Mouse (Mus musculus) stomach, postnatal 0 days (tissue): ENCODE data around the gene Smim24. TPM values are rescaled to one million over a fixed set of nuclear protein-coding genes. Genes with fewer than 3 reads are reported as not detected.

Source experiments
- ATAC-seq: fragments of 200-750 bp; cut with Nextera tagmentation; 2 replicates; pipeline ENCODE4 v1.8.0; 2017; ENCODE audit not compliant: low FRiP score, low TSS enrichment
- DNase-seq: peaks from one replicate; pipeline ENCODE4 v3.0.0-alpha.2; 2016; ENCODE audit warnings: low spot score
- H3K27ac ChIP-seq: fragments of 300-500 bp; sonication (generic); replicated peaks from 2 replicates; pipeline ENCODE4 v1.5.1; 2014; ENCODE audit warnings: mild to moderate bottlenecking, control low read depth
- H3K27me3 ChIP-seq: fragments of 300-500 bp; sonication (generic); 2 replicates; pipeline ENCODE4 v1.6.1; 2014; ENCODE audit warnings: low read length; ENCODE audit not compliant: control insufficient read depth, insufficient read depth
- H3K36me3 ChIP-seq: fragments of 300-500 bp; sonication (generic); 2 replicates; pipeline ENCODE4 v1.6.1; 2014; ENCODE audit warnings: low read length, mixed read lengths; ENCODE audit not compliant: control insufficient read depth, insufficient read depth
- H3K4me1 ChIP-seq: fragments of 300-500 bp; sonication (generic); replicated peaks from 2 replicates; pipeline ENCODE4 v1.6.1; 2014; ENCODE audit warnings: antibody characterized with exemption; ENCODE audit not compliant: control insufficient read depth, insufficient read depth
- H3K4me2 ChIP-seq: fragments of 300-500 bp; sonication (generic); replicated peaks from 2 replicates; pipeline ENCODE4 v1.6.1; 2014; ENCODE audit warnings: low read depth, mild to moderate bottlenecking, control low read depth, moderate library complexity
- H3K4me3 ChIP-seq: fragments of 300-500 bp; sonication (generic); 2 replicates; pipeline ENCODE4 v1.5.1; 2014; ENCODE audit warnings: low read depth, low read length, control low read depth
- H3K9ac ChIP-seq: fragments of 300-500 bp; sonication (generic); 2 replicates; pipeline ENCODE4 v1.6.1; 2014; ENCODE audit warnings: mild to moderate bottlenecking, low read length, control low read depth, mixed read lengths
- H3K9me3 ChIP-seq: fragments of 300-500 bp; sonication (generic); 2 replicates; pipeline ENCODE4 v1.6.1; 2016; ENCODE audit warnings: low read length; ENCODE audit not compliant: control insufficient read depth
- CTCF ChIP-seq: IDR thresholded peaks from 2 replicates; pipeline ENCODE4 v1.5.1; 2016; ENCODE audit warnings: antibody characterized with exemption, low read depth, mild to moderate bottlenecking, moderate library complexity
- EP300 ChIP-seq: optimal IDR thresholded peaks from 2 replicates; pipeline ENCODE3; 2016; ENCODE audit warnings: antibody characterized with exemption
- WGBS: fragments of 180-500 bp; shearing (Covaris S2); extraction: QIAGEN DNeasy Blood & Tissue Kit; methylation state at CpG from one replicate; pipeline ENCODE4 v1.1.7; 2014; 5-methylcytosine and 5-hydroxymethylcytosine counted together
- polyA plus RNA-seq: library from polyadenylated mRNA; unstranded; fragments of >200 nt; fragmentation: Nextera tagmentation; extraction: Ambion mirVana; gene quantifications from 2 replicates; pipeline ENCODE4 v1.2.1, GENCODE M21; 2015

Gene Smim24
- polyA plus RNA-seq, 1 experiment from 2014 or later: 205 TPM

- no peak for ATAC-seq
- Histone ChIP-seq H3K4me3 (peak overlapping the region; percentile 62), H3K36me3 (no peaks in the 10 kb centered on the region), H3K4me1 (peaks cover 8% of the 10 kb centered on the region; the same call in 1 of the 2 replicates), H3K9ac (peak overlapping the region; percentile 41; the same call in 1 of the 2 replicates), H3K27ac (peak overlapping the region; percentile 70), H3K27me3 (no peaks in the 10 kb centered on the region), H3K9me3 (no peaks in the 10 kb centered on the region), H3K4me2 (peak overlapping the region; percentile 77)
- DNase-seq: peak; percentile 33
- WGBS: 7% methylated on average over 21 of the region's 25 CpGs
- no peak for TF ChIP-seq EP300
- TF ChIP-seq CTCF: no peak
Measured at GRCm38 (mm10) chr10:81424246-81425051, 31.6 kb downstream of the Smim24 start.

DNA sequence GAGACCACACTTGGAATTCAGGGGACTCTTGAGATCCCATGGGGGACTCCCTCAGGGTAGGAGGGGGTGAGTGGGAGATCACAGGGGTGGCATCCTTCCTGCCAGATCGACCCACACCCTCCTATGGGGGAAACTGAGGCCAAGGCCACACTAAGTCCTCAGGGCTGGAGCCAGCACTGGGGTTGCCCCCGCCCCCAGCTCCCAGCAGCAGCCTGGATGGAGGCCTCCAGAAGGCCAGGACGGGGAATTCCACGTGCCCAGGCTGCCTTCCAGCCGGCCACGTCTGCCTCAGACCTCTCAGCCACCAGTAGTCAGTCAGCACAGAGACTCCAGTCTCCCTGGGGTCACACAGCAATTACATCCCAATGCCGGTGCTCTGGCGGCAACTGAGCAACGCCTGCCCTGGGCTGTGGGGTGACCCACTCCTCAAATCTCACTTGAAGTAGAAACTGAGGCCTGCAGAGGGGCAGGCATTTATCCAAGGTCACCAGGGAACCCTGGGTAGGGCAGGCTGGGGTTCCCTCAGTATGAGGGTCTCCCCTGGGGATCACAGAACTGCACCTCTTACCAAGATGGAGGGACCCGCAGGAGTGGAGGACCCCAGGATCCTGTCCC, 32.5 kb downstream of the Smim24 start:
- DNase-seq: peak; percentile 30
- H3K9ac ChIP-seq: peak overlapping the region; percentile 41; the same call in 1 of the 2 replicates
- H3K27ac ChIP-seq: peak overlapping the region; percentile 70
- H3K4me3 ChIP-seq: peak overlapping the region; percentile 62
- TF ChIP-seq EP300: no peak
- no peak for TF ChIP-seq CTCF
- H3K36me3 ChIP-seq: no peaks in the 10 kb centered on the region
- no peaks in the 10 kb centered on the region for H3K27me3 ChIP-seq
- no peaks in the 10 kb centered on the region for H3K9me3 ChIP-seq
- peak overlapping the region; percentile 77 for H3K4me2 ChIP-seq
- ATAC-seq: no peak
- H3K4me1 ChIP-seq: peaks cover 8% of the 10 kb centered on the region; the same call in 1 of the 2 replicates
- 48% methylated on average over 10 of the region's 10 CpGs for WGBS

GRCm38 (mm10) chr10:81426081-81426671, 33.3 kb downstream of the Smim24 start:
- WGBS: 0% methylated on average over 15 of the region's 33 CpGs
- no peak for ATAC-seq

GRCm38 (mm10) chr10:81426897-81427296, 34.0 kb downstream of the Smim24 start:
- H3K9me3 ChIP-seq: no peaks in the 10 kb centered on the region
- H3K27ac ChIP-seq: peak overlapping the region; percentile 67
- peak overlapping the region; percentile 77 for H3K4me2 ChIP-seq
- no peak for TF ChIP-seq CTCF
- no peak for TF ChIP-seq EP300
- peaks cover 8% of the 10 kb centered on the region; the same call in 1 of the 2 replicates for H3K4me1 ChIP-seq
- H3K9ac ChIP-seq: peak overlapping the region; percentile 72
- ATAC-seq: no peak
- peak overlapping the region; percentile 62 for H3K4me3 ChIP-seq
- H3K36me3 ChIP-seq: no peaks in the 10 kb centered on the region
- no peaks in the 10 kb centered on the region for H3K27me3 ChIP-seq
- WGBS: 1% methylated on average over 31 of the region's 38 CpGs
- peak; percentile 69 for DNase-seq

More at GRCm38 (mm10) chr10:81426081-81426671, 33.3 kb downstream of the Smim24 start:
- Histone ChIP-seq H3K9ac (peak overlapping the region; percentile 72), H3K27ac (peak overlapping the region; percentile 70; the same call in 1 of the 2 replicates), H3K4me3 (peak overlapping the region; percentile 62), H3K27me3 (no peaks in the 10 kb centered on the region), H3K9me3 (no peaks in the 10 kb centered on the region), H3K36me3 (no peaks in the 10 kb centered on the region), H3K4me2 (peak overlapping the region; percentile 77), H3K4me1 (peaks cover 8% of the 10 kb centered on the region; the same call in 1 of the 2 replicates)
- no peak for TF ChIP-seq EP300
- TF ChIP-seq CTCF: no peak
- peak; percentile 27 for DNase-seq

DNA sequence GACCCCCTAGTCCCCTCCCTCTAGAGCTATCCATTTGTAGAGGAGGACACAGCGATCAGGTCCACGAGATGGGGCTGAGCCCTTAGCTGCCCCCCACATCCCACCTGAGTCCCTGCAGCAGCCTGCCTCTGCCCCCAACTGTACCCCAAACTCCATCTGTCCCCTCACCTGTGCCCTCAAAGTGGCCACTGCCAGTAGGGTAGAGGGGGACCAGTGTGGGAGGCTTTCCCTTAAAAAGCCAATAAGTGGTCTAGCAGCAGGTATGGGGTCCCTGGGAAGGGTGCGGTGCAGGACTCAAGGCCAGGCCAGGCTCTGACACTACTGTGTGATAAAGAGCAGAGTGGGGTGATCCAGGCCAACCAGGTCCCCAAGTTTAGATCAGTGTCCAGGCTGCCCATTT, 34.5 kb downstream of the Smim24 start:
- ATAC-seq (no peak), DNase-seq (no peak)
- H3K36me3 ChIP-seq: no peaks in the 10 kb centered on the region
- H3K27me3 ChIP-seq: no peaks in the 10 kb centered on the region
- 35% methylated on average over 3 of the region's 3 CpGs for WGBS
- H3K4me1 ChIP-seq: peaks cover 8% of the 10 kb centered on the region; the same call in 1 of the 2 replicates
- H3K4me2 ChIP-seq: peak overlapping the region; percentile 77
- H3K27ac ChIP-seq: no peak overlapping the region
- no peak for TF ChIP-seq EP300
- no peak for TF ChIP-seq CTCF
- peak overlapping the region; percentile 62 for H3K4me3 ChIP-seq
- H3K9me3 ChIP-seq: no peaks in the 10 kb centered on the region
- peak overlapping the region; percentile 72 for H3K9ac ChIP-seq
